Mouse (Mus musculus): ENCODE results near the gene Gm28042.

DNA sequence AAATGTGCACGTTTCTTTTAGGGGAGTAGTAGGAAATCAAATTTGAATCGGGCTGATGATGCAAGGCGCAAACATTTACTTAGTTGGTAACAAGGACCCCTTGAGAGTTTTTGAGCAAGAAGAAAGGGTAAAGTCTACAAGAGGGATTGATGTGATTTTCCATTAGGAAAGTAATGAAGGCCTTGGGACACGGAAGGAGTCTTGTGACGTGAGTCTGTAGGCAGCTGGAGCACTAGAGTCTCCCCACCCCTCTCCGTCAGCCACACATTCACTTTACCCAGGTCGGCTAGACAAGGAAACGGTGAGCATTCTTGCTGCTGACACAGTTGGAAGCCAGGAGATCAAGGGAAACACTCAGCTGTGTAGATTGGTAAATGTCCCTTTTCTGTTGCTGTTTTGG lies 41.4 kb upstream of the Gm28042 start:
- no peak for TF ChIP-seq CTCF (IDR thresholded peaks at IDR 0.05; ENCODE audit: borderline replicate concordance, insufficient read depth, low read length)
- no peak for TF ChIP-seq POLR2A (IDR thresholded peaks at IDR 0.05; ENCODE audit: low read depth, low read length)

Measured in embryonic fibroblast, embryonic 13.5 days (primary cell).